Mouse (Mus musculus) left cerebral cortex, postnatal 4 days (tissue): ENCODE data around the gene Uchl1. TPM values are rescaled to one million over a fixed set of nuclear protein-coding genes. Genes with fewer than 3 reads are reported as not detected.

ENCODE experiments used
- DNase-seq: peaks from one replicate; pipeline ENCODE4 v3.0.0-alpha.2; 2022
- intact Hi-C: fragments of 180-260 bp; cut with DNase I; formaldehyde crosslinking; loops from one replicate; pipeline ENCODE4 v1.15.1; 2025
- total RNA-seq, 2 experiments: library from RNA; stranded (reverse); gene quantifications; 2 replicates each; pipeline ENCODE4 v1.2.3; 2021

Uchl1 gene
- total RNA-seq, 2 experiments from 2014 or later, result 1,371 to 1,423 TPM

DNA sequence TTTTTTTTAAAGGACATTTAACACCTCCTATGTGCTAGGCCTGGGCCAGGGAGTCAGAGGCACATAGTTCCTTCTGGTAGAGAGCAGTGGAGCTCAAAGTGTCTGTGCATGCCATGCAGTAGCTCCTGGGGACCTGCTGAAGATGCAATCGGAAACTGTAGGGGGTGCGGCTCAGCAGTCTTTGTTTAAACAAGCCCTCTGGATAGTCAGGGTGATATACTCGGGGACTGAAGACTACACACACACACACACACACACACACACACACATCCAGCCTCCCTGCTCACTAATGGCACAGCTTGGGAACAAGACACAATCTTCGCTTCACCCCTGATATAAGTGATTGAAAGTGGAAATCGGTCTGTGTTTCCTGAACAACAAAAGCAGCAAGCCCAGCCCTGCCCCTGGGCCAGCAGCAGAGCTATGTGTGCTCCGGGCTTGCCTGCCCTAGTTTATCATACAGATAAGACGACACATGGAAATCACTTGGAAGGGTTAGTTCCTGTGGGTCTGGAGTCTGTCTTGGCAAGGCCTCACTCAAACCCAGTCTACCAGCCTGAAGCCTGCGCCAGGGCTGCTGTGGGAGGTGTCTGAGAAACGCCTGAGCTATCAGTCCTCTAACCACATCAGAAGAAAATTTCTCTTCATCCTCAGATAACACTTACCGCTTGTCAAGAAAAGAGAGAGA is 27.6 kb downstream of the Uchl1 start:
- intact Hi-C loops, result loop anchor here (5.0 kb wide), 1 partner anchor 529 kb away; no protein-coding TSS in a partner anchor
- no peak for DNase-seq

DNA sequence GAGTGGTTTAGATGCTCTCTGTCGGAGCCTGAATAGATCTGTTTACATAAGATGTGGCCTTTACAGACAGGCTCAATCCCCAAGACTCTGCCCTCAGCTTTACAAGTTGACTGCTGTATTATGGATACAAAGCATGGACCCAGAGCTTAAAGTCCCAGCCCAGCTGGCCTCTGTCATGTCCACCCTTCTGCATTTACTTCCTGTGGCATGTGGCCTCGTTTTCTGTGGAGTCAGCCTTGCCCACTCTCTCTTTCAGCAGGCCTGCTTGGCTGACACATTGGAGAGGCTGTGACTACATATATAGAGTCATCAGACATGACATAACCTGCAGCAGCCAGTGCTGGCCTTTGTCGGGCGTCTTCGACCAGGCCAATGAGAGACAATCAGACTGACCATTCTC is 32.0 kb downstream of the Uchl1 start:
- intact Hi-C loops, result loop anchor here (5.0 kb wide), 1 partner anchor 309 kb away; no protein-coding TSS in a partner anchor

DNA sequence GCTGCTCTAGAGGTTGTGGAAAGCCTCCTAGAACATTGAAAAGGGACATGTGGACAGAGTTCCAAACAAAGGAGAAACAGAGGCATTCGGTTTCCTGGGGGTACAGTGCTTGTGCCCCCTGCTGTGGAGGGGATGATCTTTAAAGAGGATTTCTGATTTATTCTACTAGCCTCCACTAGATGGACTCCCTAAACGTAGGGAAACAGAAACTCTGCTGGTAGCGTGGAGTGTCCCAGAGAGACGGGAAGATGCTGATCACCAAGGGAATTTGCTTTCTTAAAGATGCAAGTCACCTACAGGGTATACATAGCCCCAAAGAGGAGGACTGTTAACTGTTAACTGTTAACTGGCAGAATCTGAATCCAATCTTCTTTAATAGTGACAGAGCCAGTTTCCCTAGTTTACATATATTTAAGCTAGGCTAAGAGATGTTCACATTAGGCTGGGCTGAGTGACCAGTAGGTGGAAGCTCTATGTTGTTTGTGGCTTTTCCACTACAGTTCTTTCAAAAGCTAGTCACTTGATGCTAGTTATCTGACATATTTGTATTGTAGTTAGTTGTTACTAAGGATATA is 34.6 kb downstream of the Uchl1 start:
- intact Hi-C loops, result no loop called here
- peak; percentile 28 for DNase-seq

More for the DNA sequence above, 32.0 kb downstream of the Uchl1 start:
- DNase-seq, result no peak

DNA sequence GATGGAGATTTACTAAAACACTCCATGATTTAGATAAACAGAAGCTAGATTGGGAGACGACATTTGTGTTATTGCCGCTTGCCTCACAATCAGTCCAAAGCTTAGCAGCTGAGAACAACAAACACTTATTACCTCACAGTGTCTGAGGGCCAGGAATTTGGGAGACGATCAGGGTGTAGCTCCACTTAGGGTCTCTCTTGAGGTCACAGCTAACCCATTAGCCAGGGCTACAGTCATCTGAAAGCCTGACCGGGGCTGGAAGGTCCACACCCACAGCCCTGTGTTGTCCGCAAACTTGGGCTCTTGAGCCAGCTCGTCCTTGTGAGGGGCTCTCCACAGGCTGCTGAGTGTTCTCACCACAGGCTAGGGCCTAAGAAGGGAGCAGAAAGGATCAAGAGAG is 36.9 kb downstream of the Uchl1 start:
- DNase-seq, result no peak
- intact Hi-C loops, result no loop called here

DNA sequence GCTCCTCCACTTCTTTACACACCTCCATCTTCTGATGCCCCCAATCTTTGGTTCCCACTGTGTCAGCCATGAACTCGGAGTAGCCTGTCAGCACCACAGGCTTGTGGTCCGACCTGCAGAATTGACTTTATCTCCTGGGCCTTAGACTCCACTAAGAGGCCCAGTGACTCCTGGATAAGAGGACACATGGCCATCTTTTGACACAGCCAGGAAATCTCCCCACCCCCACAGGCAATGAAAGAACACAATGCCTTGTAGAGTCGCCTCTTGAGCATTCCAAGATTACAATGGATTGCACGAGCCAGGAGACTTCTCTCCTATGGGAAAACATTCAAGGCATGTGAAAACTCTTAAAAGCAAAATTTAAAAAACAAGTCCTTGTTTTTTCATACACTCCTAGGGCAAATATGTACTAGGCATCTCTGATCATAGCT is 39.6 kb downstream of the Uchl1 start:
- no peak for DNase-seq
- intact Hi-C loops, result no loop called here

DNA sequence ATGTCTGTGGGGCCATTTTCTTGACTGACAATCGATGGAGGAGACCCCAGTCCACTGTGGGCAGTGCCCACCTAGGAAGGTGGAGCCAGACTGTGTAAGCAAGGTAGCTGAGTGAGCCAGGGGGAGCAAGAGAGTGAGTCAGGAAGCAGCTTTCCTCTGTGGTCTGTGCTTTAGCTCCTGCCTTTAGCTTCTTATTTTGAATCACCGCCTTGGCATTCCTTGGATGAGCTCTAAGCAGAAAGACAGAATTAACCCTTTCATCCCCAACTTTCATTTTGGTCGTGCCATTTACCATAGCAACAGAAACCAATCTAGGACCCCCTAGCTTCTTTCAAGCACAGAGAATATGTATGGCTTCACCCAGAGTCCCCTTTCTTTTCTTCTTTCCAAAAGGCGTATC is 42.0 kb downstream of the Uchl1 start:
- intact Hi-C loops, result no loop called here
- no peak for DNase-seq

DNA sequence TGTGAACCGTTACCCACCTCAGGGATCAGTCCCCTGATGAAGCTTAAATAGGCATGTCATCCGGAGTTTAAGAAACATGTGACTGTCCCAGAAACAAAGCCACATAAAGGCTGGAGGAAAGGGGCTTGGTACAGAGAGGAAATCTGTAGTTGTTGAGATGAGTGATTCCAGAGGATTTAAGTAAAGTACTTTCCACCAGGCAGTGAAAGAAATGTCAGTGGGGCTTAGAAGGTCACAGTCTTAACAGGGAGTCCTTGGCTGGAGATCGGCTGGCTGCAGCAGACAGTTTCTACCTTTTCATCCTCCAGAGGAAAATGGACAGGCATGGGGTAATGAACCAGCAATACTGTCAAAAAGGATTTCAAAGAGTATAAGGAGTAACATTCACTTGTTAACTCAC is 42.5 kb downstream of the Uchl1 start:
- no peak for DNase-seq
- intact Hi-C loops, result no loop called here

DNA sequence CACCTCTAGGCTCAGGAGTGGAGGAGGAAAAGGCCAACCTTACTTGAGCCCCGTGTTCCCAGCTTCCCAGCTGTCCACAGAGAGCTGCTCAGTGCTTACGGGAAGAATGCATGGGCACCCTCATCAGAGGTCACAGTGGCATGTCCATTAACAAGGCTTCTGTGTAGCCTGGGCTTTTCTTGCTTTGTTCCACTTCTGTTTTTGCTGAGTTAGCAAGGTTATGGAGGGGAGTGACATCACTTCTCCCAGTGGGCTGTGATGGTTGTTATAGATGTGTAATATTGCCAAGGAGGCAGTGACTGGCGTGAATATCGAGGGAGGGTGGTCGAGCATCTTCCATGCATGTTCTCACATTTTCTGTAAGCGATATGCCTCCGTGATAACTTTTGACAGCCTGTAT is 43.0 kb downstream of the Uchl1 start:
- DNase-seq, result no peak
- intact Hi-C loops, result no loop called here

DNA sequence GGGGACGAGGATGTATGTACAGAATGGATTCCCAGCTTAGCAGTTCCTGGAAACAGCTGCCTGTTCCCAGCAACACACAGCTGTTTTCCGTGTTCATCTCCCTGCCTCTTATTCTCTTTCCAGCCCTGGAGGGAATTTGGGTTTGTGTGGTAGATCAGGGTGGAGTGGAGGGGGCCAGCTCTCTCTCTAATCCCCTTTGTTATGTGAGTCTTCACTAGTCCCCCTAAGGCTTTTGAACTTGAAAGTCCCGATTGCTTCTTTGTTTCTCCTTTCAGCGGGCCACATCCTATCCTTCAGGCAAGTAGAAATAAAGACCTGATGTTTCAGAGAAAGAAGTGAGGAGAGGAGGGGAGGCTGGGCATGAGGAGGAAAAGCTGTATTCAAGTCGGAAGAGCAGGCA is 45.0 kb downstream of the Uchl1 start:
- intact Hi-C loops, result loop anchor here (10.0 kb wide), 1 partner anchor 274 kb away; no protein-coding TSS in a partner anchor
- DNase-seq, result no peak

DNA sequence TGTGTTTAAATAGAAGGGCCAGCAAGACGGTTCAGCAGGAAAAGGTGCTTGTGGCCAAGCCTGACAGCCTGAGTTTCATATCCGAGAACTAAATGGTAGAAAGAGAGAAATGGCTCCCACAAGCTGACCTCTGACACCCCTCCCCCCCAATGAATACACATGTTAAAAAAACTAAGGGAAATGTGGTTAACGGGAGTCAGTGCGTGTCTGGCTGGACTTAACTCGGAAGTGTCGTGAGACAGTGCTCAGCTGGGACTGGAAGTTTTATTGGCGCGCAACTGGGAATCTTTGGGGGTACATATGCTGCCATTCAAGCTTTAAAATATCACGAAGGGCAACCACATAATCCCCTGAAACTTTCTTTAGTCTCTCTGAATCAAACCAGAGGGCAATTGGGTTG is 46.7 kb downstream of the Uchl1 start:
- intact Hi-C loops, result loop anchor here (10.0 kb wide), 1 partner anchor 272 kb away; no protein-coding TSS in a partner anchor
- DNase-seq, result no peak

DNA sequence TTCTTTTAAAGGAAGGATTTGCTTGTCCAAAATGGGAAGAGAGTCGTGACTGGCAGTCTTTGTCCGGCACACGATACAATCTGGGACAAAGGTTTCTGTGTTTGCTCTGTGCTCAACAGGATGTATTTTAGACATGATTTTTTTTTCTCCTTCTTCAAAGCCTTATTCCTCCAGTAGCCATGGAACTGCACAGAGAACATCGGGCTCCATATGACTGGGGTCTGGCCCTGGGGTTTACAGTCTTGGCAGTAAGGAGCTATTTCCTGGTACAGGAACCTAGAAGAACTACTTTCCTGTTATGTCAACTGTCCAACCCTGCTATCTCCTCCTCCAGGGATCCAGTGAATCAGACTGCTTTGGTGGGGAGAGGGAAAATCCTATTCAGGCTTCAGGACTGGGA is 47.1 kb downstream of the Uchl1 start:
- DNase-seq, result no peak
- intact Hi-C loops, result loop anchor here (10.0 kb wide), 1 partner anchor 272 kb away; no protein-coding TSS in a partner anchor

DNA sequence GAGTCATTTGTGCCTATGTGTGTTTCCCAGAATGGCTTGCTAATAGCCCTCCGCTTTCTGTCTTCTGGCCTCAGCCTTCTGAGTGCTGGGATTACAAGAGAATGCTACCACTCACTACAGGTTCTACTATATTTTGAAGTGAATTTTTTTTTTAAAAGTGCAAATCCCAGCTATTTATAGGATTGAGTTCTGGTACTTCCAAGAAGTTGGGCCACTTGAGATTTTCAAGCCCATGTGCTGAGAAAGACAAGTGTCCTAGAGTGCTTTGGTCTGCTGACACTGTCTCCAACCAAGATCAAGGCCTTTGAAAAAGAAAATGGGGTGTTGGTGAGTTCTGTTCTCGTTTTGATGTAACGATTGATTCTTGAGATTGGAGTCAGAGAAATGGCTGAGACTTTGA is 47.7 kb downstream of the Uchl1 start:
- intact Hi-C loops, result loop anchor here (10.0 kb wide), 1 partner anchor 271 kb away; no protein-coding TSS in a partner anchor
- DNase-seq, result no peak

DNA sequence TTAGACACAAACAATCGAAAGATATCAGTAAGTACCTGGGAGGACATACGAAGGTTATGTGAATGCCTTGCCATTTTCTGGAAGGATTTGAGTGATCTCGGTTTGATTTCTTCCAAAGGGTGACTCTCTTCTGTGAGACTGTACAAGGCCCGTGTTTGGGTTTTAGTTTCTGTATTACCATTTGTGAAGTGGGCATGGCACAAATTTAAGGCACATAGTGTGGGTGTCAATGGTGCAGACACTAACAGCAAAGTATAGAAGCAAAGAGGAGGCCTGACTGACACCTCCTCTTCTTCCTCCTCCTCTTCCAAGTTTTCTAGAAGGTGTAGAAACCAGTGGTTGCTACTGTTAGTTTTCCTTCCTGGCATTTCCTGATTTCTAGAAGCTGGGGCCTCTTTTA is 53.4 kb downstream of the Uchl1 start:
- intact Hi-C loops, result loop anchor here (10.0 kb wide), 1 partner anchor 265 kb away; no protein-coding TSS in a partner anchor
- no peak for DNase-seq

DNA sequence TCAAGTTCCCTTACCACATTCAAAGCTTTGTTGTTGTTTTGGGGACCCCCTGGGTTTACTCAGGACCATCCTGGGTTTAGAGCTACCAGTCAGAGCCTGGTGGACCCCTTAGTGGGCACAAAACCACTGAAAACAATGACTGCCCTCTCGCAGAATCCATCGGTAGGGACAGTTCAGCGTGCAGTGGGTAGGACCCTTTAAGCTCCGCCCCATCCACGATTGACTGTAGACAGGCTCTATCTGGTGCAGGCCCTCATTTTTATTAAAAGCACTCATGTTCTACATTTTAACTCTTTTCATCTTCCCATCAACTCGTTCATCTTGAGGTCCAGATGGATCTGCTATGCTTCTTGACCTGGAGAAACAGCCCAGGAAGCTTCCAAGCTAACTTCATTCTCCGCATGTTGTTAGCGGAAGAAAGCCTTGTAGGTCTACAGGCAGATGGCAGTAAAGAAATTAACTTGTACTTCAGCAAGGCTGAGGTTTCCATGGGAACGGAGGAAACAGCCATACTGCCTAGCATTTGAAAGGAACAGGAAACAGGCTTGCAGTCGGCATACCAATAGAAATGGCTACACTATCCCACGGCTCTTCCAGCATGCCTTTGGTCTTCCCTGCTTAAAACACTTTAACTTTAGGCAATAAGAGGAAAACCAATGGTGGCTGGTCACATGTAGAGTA is 54.9 kb downstream of the Uchl1 start:
- peak; percentile 46 for DNase-seq
- intact Hi-C loops, result no loop called here

DNA sequence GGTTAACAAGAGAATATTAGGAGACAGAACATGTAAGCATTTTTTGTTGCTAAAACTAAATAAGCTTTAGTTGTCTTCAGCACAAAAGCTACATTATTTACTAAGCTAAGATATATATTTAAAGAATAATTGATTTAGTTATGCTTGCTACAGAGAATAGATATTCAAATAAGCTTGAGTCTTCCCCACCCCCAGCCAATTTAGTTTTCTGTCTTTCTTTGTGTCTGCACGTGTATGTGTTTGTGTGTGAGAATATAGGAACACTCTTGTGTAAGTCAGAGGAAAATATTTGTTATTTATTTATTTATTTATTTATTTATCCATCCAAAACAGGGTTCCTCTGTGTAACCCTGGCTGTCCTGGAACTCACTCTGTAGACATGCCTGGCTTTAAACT is 55.4 kb downstream of the Uchl1 start:
- DNase-seq, result no peak
- intact Hi-C loops, result no loop called here

DNA sequence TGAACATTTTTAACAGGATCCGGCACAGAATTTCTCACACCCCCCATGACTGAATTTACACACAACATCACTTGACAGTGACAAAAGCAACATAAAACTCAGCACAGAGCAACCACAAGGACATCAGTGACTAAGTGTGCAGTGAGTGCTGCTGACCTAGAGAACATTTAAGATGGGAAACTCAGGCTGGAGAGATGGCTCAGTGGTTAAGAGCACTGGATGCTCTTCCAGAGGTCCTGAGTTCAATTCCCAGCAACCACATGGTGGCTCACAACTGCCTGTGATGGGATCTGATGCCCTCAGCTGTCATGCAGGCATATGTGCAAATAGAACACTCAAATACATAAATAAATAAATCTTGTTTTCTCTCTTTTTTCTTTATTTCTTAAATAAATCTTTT is 57.7 kb downstream of the Uchl1 start:
- intact Hi-C loops, result no loop called here
- DNase-seq, result no peak

Other genes starting within 250 kb of the Uchl1 start
- gene Apbb2, start 57.3 kb upstream of the Uchl1 start, total RNA-seq, result 100 to 1,000 TPM in 1 of 2 experiments, 10 to 100 TPM in 1; 96.4 to 104 TPM
- gene Limch1, start 69.7 kb downstream of the Uchl1 start, total RNA-seq, result 100 to 1,000 TPM; 203 to 223 TPM